In genomic region chr5:151277927-151278326, GRCm38 (mm10) we compare ENCODE assay signal across 21 mouse cellular contexts. TPM values are rescaled to one million over a fixed set of nuclear protein-coding genes. Genes with fewer than 3 reads are reported as not detected.
DNase-seq lines count a peak whose midpoint lies in the region; ATAC-seq and TF ChIP-seq lines count a peak whose summit lies in the region.
"Had no signal": no experiment of that assay in that cellular context is flagged by ENCODE, and none has a peak within 500 bp of the region (broad histone marks: within the 10 kb centered on the region; RNA-seq: fewer than 3 reads in every experiment).

No protein-coding gene starts in this region.

- H3K4me1 ChIP-seq in lung, embryonic 14.5 days (ENCODE audit: insufficient read depth) = no peaks in the 10 kb centered on the region
- H3K4me1 ChIP-seq in lung, embryonic 15.5 days = no peaks in the 10 kb centered on the region
- H3K4me1 ChIP-seq in lung, postnatal 0 days (ENCODE audit: insufficient read depth, low read depth, low read length) = no peaks in the 10 kb centered on the region
- no peaks in the 10 kb centered on the region for H3K4me1 ChIP-seq in lung, embryonic 16.5 days (replicated peaks; ENCODE audit: control insufficient read depth, insufficient read depth, low read length)

- H3K4me3 ChIP-seq in lung, embryonic 14.5 days (ENCODE audit: low read depth, low read length) = no peak overlapping the region
- no peak overlapping the region for H3K4me3 ChIP-seq in lung, embryonic 15.5 days
- no peak overlapping the region for H3K4me3 ChIP-seq in lung, postnatal 0 days (ENCODE audit: low read depth, low read length)
- H3K4me3 ChIP-seq in lung, embryonic 16.5 days (ENCODE audit: low read length) = no peak overlapping the region

- peak; percentile 49 for DNase-seq in lung, embryonic 14.5 days
- no peak for DNase-seq in lung, postnatal 36 days
- DNase-seq in lung, postnatal 0 days (ENCODE audit: low spot score) = no peak
- DNase-seq in lung, postnatal 25 days (ENCODE audit: low spot score) = no peak
- DNase-seq: adrenal gland, adult 2 months; adrenal gland, adult 8-10 months; adrenal gland, postnatal 10 days; adrenal gland, postnatal 14 days; adrenal gland, postnatal 25 days; adrenal gland, postnatal 36 days; B cell, adult 2 months; cerebellum, adult 11 months; cerebellum, adult 11-12 months; cerebellum, adult 18-20 months had no signal

- H3K27me3 ChIP-seq in lung, embryonic 14.5 days (ENCODE audit: insufficient read depth, low read length) = no peaks in the 10 kb centered on the region
- H3K27me3 ChIP-seq in lung, embryonic 15.5 days = no peaks in the 10 kb centered on the region
- no peaks in the 10 kb centered on the region for H3K27me3 ChIP-seq in lung, postnatal 0 days (replicated peaks; ENCODE audit: insufficient read depth, low read length)
- H3K27me3 ChIP-seq in lung, embryonic 16.5 days (ENCODE audit: control insufficient read depth, insufficient read depth, low read depth, low read length) = no peaks in the 10 kb centered on the region
- H3K27me3 ChIP-seq: CH12.LX, Patski had no signal

- no peak overlapping the region for H3K9ac ChIP-seq in lung, embryonic 14.5 days
- no peak overlapping the region for H3K9ac ChIP-seq in lung, embryonic 15.5 days
- H3K9ac ChIP-seq in lung, postnatal 0 days (replicated peaks; ENCODE audit: low read depth) = no peak overlapping the region
- H3K9ac ChIP-seq in lung, embryonic 16.5 days (ENCODE audit: low read length) = no peak overlapping the region

- TF ChIP-seq EP300 in lung, postnatal 0 days (IDR thresholded peaks at IDR 0.05) = no peak

- no peak for TF ChIP-seq CTCF in lung, embryonic 14.5 days (IDR thresholded peaks at IDR 0.05; ENCODE audit: low read depth)
- no peak for TF ChIP-seq CTCF in lung, postnatal 0 days (IDR thresholded peaks at IDR 0.05)

- no peaks in the 10 kb centered on the region for H3K36me3 ChIP-seq in lung, embryonic 14.5 days (ENCODE audit: insufficient read depth)
- no peaks in the 10 kb centered on the region for H3K36me3 ChIP-seq in lung, embryonic 15.5 days
- H3K36me3 ChIP-seq in lung, postnatal 0 days (ENCODE audit: insufficient read depth, low read length) = no peaks in the 10 kb centered on the region
- no peaks in the 10 kb centered on the region for H3K36me3 ChIP-seq in lung, embryonic 16.5 days (ENCODE audit: control insufficient read depth, insufficient read depth, low read length)
- H3K36me3 ChIP-seq: G1E had no signal

- peak; percentile 75; the same call in 1 of the 2 replicates for ATAC-seq in lung, embryonic 14.5 days (ENCODE audit: insufficient read depth)
- ATAC-seq in lung, embryonic 15.5 days (ENCODE audit: borderline replicate concordance, extremely low read depth, low FRiP score, low TSS enrichment) = peak; percentile 70; the same call in 1 of the 2 replicates
- ATAC-seq in lung, postnatal 0 days = no peak
- ATAC-seq in lung, embryonic 16.5 days (ENCODE audit: low read depth) = peak; percentile 71
- ATAC-seq: activated CD4-positive, CD25-positive, alpha-beta regulatory T cell, adult 4 months; CD4-positive, CD25-positive, alpha-beta regulatory T cell, adult 4 months; Patski had no signal

- peak overlapping the region; percentile 4; the same call in 1 of the 2 replicates for H3K27ac ChIP-seq in lung, embryonic 14.5 days (ENCODE audit: low read depth)
- H3K27ac ChIP-seq in lung, embryonic 15.5 days = no peak overlapping the region
- H3K27ac ChIP-seq in lung, postnatal 0 days (ENCODE audit: low read length) = no peak overlapping the region
- no peak overlapping the region for H3K27ac ChIP-seq in lung, embryonic 16.5 days (ENCODE audit: low read length)

- 64% methylated on average over 6 of the region's 6 CpGs for WGBS in lung, embryonic 14.5 days
- WGBS in lung, embryonic 15.5 days = 71% methylated on average over 6 of the region's 6 CpGs
- 71% methylated on average over 6 of the region's 6 CpGs for WGBS in lung, postnatal 0 days
- WGBS in lung, embryonic 16.5 days = 77% methylated on average over 6 of the region's 6 CpGs

- no peaks in the 10 kb centered on the region for H3K9me3 ChIP-seq in lung, embryonic 14.5 days (ENCODE audit: low read depth, low read length)
- H3K9me3 ChIP-seq in lung, embryonic 15.5 days = no peaks in the 10 kb centered on the region
- no peaks in the 10 kb centered on the region for H3K9me3 ChIP-seq in lung, postnatal 0 days (ENCODE audit: low read length)
- H3K9me3 ChIP-seq in lung, embryonic 16.5 days (ENCODE audit: control insufficient read depth, low read length) = no peaks in the 10 kb centered on the region
- H3K9me3 ChIP-seq: G1E had no signal

- H3K4me2 ChIP-seq in lung, embryonic 14.5 days = no peak overlapping the region
- H3K4me2 ChIP-seq in lung, embryonic 15.5 days = no peak overlapping the region
- H3K4me2 ChIP-seq in lung, postnatal 0 days (replicated peaks; ENCODE audit: low read depth, low read length) = no peak overlapping the region
- no peak overlapping the region for H3K4me2 ChIP-seq in lung, embryonic 16.5 days (ENCODE audit: low read depth, low read length)

RNA-seq across cellular contexts. Expression of gene Stard13, which starts 44.3 kb away (rescaled TPM):
- 14.4 and 14.5 TPM in 2 replicates for polyA plus RNA-seq in lung, embryonic 14.5 days (2014; fragmentation: Nextera tagmentation; extraction: Ambion mirVana)
- 16.4 and 18.0 TPM in 2 replicates for polyA plus RNA-seq in lung, embryonic 15.5 days (2015; fragmentation: Nextera tagmentation; extraction: Ambion mirVana)
- 19.1 and 20.8 TPM in 2 replicates for polyA plus RNA-seq in lung, postnatal 0 days (2015; fragmentation: Nextera tagmentation; extraction: Ambion mirVana)
- polyA plus RNA-seq in lung, embryonic 16.5 days (2015; fragmentation: Nextera tagmentation; extraction: Ambion mirVana) = 20.6 and 21.4 TPM in 2 replicates
- polyA plus RNA-seq: activated CD4-positive, CD25-positive, alpha-beta regulatory T cell, adult 4 months; CD4-positive, CD25-positive, alpha-beta regulatory T cell, adult 4 months; G1E had no signal
